Mouse (Mus musculus): ENCODE measurements around the gene Spag16. TPM values are rescaled to one million over a fixed set of nuclear protein-coding genes. Genes with fewer than 3 reads are reported as not detected.
A peak's percentile ranks its signal among the peaks of the same experiment; 100 is the strongest.

The Spag16 gene
- polyA plus RNA-seq, 1 experiment from 2014 or later, result 2.4 TPM

DNA sequence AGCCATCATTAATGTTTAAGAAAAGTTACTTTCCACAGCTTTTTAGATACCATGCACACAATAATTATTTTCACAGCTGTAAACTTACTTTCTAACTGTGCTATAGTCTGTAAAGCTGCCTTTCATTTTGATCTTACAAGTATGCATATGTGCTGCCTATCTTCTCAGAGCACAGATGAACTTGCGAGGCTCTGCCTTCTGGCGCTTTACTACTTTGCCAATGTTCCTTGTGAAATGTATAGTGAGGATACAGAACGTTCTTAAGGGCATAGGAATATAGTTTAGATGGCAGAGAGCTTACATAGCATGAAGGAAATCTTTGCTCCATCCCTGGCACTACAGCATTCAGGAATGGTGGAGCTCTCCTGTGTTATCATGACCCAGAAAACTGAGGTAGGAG lies 210.6 kb downstream of the Spag16 start:
- ATAC-seq (ENCODE audit: low read depth), result no peak

DNA sequence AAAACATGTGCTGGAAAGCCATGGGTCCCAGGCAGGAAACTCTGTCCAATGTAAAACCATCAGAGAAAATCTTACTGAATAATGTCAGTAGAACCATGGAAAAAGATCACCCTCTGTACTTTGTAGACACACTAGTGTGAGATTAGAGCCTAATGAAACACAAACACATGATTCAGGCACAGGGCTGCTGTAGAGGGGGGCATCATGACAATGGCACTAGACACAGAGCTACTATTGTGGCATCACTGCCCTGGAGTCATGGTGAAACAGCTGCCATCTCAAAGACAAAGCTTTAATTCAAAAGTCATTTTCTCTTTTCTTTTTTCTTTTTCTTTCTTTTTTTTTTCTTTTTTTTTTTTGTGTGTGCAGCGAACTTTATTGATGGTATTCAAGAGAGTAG lies 240.6 kb downstream of the Spag16 start:
- H3K4me2 ChIP-seq (ENCODE audit: low read depth, low read length), result no peak overlapping the region
- no peak for ATAC-seq (ENCODE audit: low read depth)

More for the DNA sequence above, 210.6 kb downstream of the Spag16 start:
- Histone ChIP-seq H3K4me1 (ENCODE audit: control insufficient read depth, insufficient read depth, low read length) (no peaks in the 10 kb centered on the region), H3K4me2 (ENCODE audit: low read depth, low read length) (no peak overlapping the region), H3K27ac (replicated peaks; ENCODE audit: low read depth, low read length) (no peak overlapping the region), H3K9me3 (ENCODE audit: control insufficient read depth, low read length) (no peaks in the 10 kb centered on the region), H3K27me3 (replicated peaks; ENCODE audit: control insufficient read depth, insufficient read depth, low read length) (no peaks in the 10 kb centered on the region), H3K4me3 (ENCODE audit: low read depth, low read length) (no peak overlapping the region), H3K36me3 (ENCODE audit: control insufficient read depth, insufficient read depth, low read length) (no peaks in the 10 kb centered on the region), H3K9ac (ENCODE audit: low read depth, low read length) (no peak overlapping the region)
- no peak for DNase-seq (ENCODE audit: low spot score)
- 85% methylated on average over 3 of the region's 3 CpGs for WGBS

DNA sequence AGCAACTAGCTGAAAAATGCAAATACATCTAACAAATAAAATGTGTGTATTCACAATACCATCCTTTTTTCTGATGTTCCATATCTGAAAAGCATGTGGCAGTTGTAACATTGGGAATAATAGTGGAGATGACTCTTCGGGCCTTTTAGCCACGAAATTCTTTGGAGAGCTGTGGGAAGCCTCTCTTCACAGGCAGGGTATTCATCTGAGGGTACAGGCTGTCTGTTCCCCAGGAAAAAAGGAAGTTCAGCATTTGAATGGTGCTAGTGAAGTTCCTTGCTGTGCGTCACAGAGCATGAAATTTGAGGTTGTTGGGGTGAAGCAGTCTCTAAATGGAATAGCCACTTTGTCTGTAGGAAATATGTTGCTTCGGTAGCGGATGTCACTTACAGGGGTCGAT lies 246.7 kb downstream of the Spag16 start:
- WGBS, result 34% methylated on average over 6 of the region's 6 CpGs

More for the DNA sequence above, 240.6 kb downstream of the Spag16 start:
- no peak for DNase-seq (ENCODE audit: low spot score)
- Histone ChIP-seq H3K27ac (replicated peaks; ENCODE audit: low read depth, low read length) (no peak overlapping the region), H3K4me3 (ENCODE audit: low read depth, low read length) (no peak overlapping the region), H3K4me1 (ENCODE audit: control insufficient read depth, insufficient read depth, low read length) (no peaks in the 10 kb centered on the region), H3K36me3 (ENCODE audit: control insufficient read depth, insufficient read depth, low read length) (no peaks in the 10 kb centered on the region), H3K27me3 (replicated peaks; ENCODE audit: control insufficient read depth, insufficient read depth, low read length) (no peaks in the 10 kb centered on the region), H3K9ac (ENCODE audit: low read depth, low read length) (no peak overlapping the region), H3K9me3 (ENCODE audit: control insufficient read depth, low read length) (no peaks in the 10 kb centered on the region)
- 43% methylated on average over 1 of the region's 1 CpGs for WGBS

DNA sequence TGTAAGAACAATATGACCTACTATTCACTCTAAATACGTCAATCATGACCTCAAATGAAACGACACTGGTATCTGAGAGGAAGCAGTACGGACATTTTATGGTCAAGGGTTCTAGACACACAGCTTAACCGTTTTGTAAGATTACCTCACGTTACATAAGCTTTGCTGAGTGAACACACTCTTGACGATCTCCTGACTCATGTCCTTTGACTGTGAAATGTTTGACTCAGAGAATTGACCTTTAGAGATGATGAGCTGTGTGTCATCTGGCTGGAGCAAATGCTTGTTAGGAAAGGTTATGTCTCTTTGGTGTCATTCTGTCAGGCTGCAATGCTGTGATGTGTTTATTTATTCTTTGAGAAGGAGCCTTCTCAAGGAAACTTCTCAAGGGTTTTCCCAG lies 252.0 kb downstream of the Spag16 start:
- 72% methylated on average over 6 of the region's 6 CpGs for WGBS
- DNase-seq (ENCODE audit: low spot score) (no peak), ATAC-seq (ENCODE audit: low read depth) (no peak)
- H3K4me3 ChIP-seq (ENCODE audit: low read depth, low read length), result no peak overlapping the region
- no peaks in the 10 kb centered on the region for H3K27me3 ChIP-seq (replicated peaks; ENCODE audit: control insufficient read depth, insufficient read depth, low read length)
- H3K27ac ChIP-seq (replicated peaks; ENCODE audit: low read depth, low read length), result no peak overlapping the region
- no peaks in the 10 kb centered on the region for H3K9me3 ChIP-seq (ENCODE audit: control insufficient read depth, low read length)
- no peak overlapping the region for H3K4me2 ChIP-seq (ENCODE audit: low read depth, low read length)
- H3K36me3 ChIP-seq (ENCODE audit: control insufficient read depth, insufficient read depth, low read length), result no peaks in the 10 kb centered on the region
- H3K4me1 ChIP-seq (ENCODE audit: control insufficient read depth, insufficient read depth, low read length), result no peaks in the 10 kb centered on the region
- H3K9ac ChIP-seq (ENCODE audit: low read depth, low read length), result no peak overlapping the region

More for the DNA sequence above, 246.7 kb downstream of the Spag16 start:
- no peaks in the 10 kb centered on the region for H3K9me3 ChIP-seq (ENCODE audit: control insufficient read depth, low read length)
- ATAC-seq (ENCODE audit: low read depth) (no peak), DNase-seq (ENCODE audit: low spot score) (no peak)
- H3K27ac ChIP-seq (replicated peaks; ENCODE audit: low read depth, low read length), result no peak overlapping the region
- no peak overlapping the region for H3K4me3 ChIP-seq (ENCODE audit: low read depth, low read length)
- H3K27me3 ChIP-seq (replicated peaks; ENCODE audit: control insufficient read depth, insufficient read depth, low read length), result no peaks in the 10 kb centered on the region
- no peak overlapping the region for H3K4me2 ChIP-seq (ENCODE audit: low read depth, low read length)
- no peaks in the 10 kb centered on the region for H3K4me1 ChIP-seq (ENCODE audit: control insufficient read depth, insufficient read depth, low read length)
- no peaks in the 10 kb centered on the region for H3K36me3 ChIP-seq (ENCODE audit: control insufficient read depth, insufficient read depth, low read length)
- H3K9ac ChIP-seq (ENCODE audit: low read depth, low read length), result no peak overlapping the region

DNA sequence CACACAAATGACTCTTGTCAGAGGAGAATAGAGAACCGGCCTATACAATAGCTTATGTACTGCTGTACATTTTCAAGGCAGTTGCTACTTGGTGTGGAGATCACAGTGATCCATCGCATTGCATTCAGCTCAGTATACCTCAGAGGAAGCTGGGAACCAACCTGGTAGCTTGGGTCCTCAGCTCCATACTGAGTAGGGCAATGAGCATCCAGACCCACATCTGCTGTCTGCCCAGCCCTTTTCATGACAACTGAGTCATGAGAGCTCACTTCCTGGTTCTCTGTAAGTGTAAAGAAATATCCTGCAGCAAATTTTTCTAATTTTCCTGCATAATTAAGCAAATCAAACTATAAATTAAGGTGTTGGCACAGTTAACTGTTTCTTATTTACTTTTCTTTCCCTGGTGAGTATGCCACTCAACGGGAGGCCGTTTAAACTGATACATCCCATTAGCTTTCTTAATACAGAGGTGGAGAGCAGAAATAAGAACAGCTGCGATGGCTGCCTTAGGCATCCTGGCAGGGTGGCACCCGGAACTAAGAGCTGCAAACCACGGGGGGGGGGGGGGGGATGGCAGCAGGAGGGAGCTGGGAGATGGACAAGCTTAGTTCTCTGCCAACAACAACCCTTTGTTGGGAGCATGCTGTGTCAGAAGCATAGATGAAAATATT lies 255.6 kb downstream of the Spag16 start:
- Histone ChIP-seq H3K27ac (replicated peaks; ENCODE audit: low read depth, low read length) (no peak overlapping the region), H3K4me3 (ENCODE audit: low read depth, low read length) (no peak overlapping the region), H3K4me2 (ENCODE audit: low read depth, low read length) (no peak overlapping the region), H3K27me3 (replicated peaks; ENCODE audit: control insufficient read depth, insufficient read depth, low read length) (no peaks in the 10 kb centered on the region), H3K9ac (ENCODE audit: low read depth, low read length) (no peak overlapping the region), H3K4me1 (ENCODE audit: control insufficient read depth, insufficient read depth, low read length) (no peaks in the 10 kb centered on the region), H3K9me3 (ENCODE audit: control insufficient read depth, low read length) (no peaks in the 10 kb centered on the region), H3K36me3 (ENCODE audit: control insufficient read depth, insufficient read depth, low read length) (no peaks in the 10 kb centered on the region)
- WGBS, result 55% methylated on average over 6 of the region's 7 CpGs
- DNase-seq (ENCODE audit: low spot score) (no peak), ATAC-seq (ENCODE audit: low read depth) (no peak)

DNA sequence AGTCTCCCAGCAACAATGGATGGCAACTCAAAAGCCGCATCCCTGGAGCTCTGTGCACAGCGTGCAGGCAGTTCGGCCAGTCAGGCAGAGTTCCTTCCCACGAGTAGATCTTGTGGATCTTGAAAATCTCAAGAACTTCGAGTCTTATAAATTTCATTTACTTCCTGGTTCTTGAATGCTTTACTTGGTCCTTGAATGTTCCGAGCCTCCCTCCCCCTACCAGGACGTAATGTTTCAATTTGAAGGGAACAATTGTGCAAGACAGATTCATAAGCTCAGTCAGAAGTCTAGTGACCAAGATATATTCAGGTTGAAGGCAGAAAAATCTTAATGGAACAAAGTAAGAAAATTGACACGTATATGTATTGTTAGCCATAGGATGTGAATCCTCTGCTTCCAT lies 277.9 kb downstream of the Spag16 start:
- no peak for DNase-seq (ENCODE audit: low spot score)
- Histone ChIP-seq H3K4me2 (ENCODE audit: low read depth, low read length) (no peak overlapping the region), H3K9me3 (ENCODE audit: control insufficient read depth, low read length) (no peaks in the 10 kb centered on the region), H3K27me3 (replicated peaks; ENCODE audit: control insufficient read depth, insufficient read depth, low read length) (no peaks in the 10 kb centered on the region), H3K4me3 (ENCODE audit: low read depth, low read length) (no peak overlapping the region), H3K9ac (ENCODE audit: low read depth, low read length) (no peak overlapping the region), H3K4me1 (ENCODE audit: control insufficient read depth, insufficient read depth, low read length) (no peaks in the 10 kb centered on the region), H3K27ac (replicated peaks; ENCODE audit: low read depth, low read length) (no peak overlapping the region), H3K36me3 (ENCODE audit: control insufficient read depth, insufficient read depth, low read length) (no peaks in the 10 kb centered on the region)
- WGBS, result 78% methylated on average over 8 of the region's 8 CpGs
- ATAC-seq (ENCODE audit: low read depth), result no peak

DNA sequence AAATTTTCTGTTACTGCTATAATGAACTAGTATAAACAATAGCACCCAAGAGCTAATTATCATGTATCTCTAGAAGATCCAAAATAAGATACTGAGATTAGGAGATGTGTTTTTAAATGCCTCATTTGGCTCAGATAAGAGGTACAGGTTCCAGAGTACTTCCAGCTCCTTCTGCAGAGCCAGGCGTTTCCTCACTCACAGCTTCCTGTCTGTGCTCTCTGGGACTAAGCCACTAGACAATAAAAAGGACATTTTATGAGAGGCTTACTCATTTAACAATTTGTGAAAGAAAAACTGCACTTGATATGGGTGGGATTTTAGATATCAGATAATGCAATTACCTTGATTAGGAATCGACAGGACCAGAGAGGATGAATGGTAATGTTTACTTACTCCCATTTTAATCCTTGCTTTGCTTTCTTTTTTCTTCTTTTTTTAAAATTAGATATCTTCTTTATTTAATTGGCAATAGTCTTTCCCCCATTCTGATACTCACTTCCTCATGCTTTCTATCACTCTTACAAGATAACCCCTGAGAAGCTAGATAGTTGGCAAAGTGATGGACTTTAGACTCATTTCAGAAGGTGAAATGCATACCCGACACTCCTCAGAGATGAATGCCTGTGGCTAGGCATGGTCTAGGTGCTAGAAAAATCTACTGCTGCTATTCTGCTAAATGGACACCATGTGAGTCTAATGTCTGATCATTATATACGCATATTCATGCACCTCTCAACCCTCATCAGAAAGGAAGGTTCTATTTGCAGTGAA lies 289.6 kb downstream of the Spag16 start:
- H3K4me2 ChIP-seq (ENCODE audit: low read depth, low read length), result no peak overlapping the region
- no peaks in the 10 kb centered on the region for H3K9me3 ChIP-seq (ENCODE audit: control insufficient read depth, low read length)
- no peak overlapping the region for H3K4me3 ChIP-seq (ENCODE audit: low read depth, low read length)
- no peak overlapping the region for H3K9ac ChIP-seq (ENCODE audit: low read depth, low read length)
- H3K36me3 ChIP-seq (ENCODE audit: control insufficient read depth, insufficient read depth, low read length), result no peaks in the 10 kb centered on the region
- WGBS, result 84% methylated on average over 4 of the region's 4 CpGs
- no peak overlapping the region for H3K27ac ChIP-seq (replicated peaks; ENCODE audit: low read depth, low read length)
- no peaks in the 10 kb centered on the region for H3K4me1 ChIP-seq (ENCODE audit: control insufficient read depth, insufficient read depth, low read length)
- no peaks in the 10 kb centered on the region for H3K27me3 ChIP-seq (replicated peaks; ENCODE audit: control insufficient read depth, insufficient read depth, low read length)
- DNase-seq (ENCODE audit: low spot score) (no peak), ATAC-seq (ENCODE audit: low read depth) (no peak)

DNA sequence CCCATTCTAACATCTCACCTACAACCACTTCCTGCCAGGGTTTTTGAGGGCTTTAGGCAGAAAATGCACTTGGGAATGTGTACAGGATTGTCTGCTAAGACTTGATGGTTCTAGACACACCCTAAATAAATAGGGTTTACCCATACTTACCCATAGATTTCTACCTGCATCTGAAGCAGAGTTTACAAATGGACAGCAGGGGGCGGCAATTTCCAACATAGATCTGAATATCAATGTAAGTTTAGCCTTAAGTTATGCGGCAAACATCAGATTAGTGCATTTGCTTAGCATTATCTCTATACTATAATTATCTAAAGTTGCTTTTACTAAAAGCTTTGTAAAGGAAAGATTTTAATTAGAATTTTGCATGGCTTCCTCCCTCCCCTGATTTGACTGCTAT lies 301.3 kb downstream of the Spag16 start:
- 47% methylated on average over 2 of the region's 2 CpGs for WGBS
- Histone ChIP-seq H3K4me1 (ENCODE audit: control insufficient read depth, insufficient read depth, low read length) (no peaks in the 10 kb centered on the region), H3K4me3 (ENCODE audit: low read depth, low read length) (no peak overlapping the region), H3K27ac (replicated peaks; ENCODE audit: low read depth, low read length) (no peak overlapping the region), H3K4me2 (ENCODE audit: low read depth, low read length) (no peak overlapping the region), H3K9me3 (ENCODE audit: control insufficient read depth, low read length) (no peaks in the 10 kb centered on the region), H3K9ac (ENCODE audit: low read depth, low read length) (no peak overlapping the region), H3K27me3 (replicated peaks; ENCODE audit: control insufficient read depth, insufficient read depth, low read length) (no peaks in the 10 kb centered on the region), H3K36me3 (ENCODE audit: control insufficient read depth, insufficient read depth, low read length) (no peaks in the 10 kb centered on the region)
- DNase-seq (ENCODE audit: low spot score) (peak; percentile 40), ATAC-seq (ENCODE audit: low read depth) (no peak)

DNA sequence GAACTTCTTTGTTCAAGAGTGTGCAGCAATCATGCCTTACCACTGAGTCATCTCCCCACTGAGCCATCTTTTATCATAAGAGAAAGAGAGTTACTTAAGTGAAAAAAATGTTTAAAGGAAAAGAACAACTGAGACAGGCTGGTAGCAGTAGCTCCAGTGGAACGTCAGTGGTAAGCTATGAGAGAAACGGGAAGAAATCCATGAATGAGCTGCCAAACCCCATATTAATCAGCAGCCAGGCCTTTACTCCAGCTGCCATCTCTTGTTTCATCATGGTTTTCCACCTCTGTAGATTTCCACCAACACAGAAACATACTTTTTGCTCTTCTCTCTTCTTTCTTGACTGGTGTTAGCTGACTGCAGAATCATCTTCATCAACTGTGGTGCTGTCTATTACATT lies 308.8 kb downstream of the Spag16 start:
- Histone ChIP-seq H3K36me3 (ENCODE audit: control insufficient read depth, insufficient read depth, low read length) (no peaks in the 10 kb centered on the region), H3K9ac (ENCODE audit: low read depth, low read length) (no peak overlapping the region), H3K27me3 (replicated peaks; ENCODE audit: control insufficient read depth, insufficient read depth, low read length) (no peaks in the 10 kb centered on the region), H3K4me3 (ENCODE audit: low read depth, low read length) (no peak overlapping the region), H3K27ac (replicated peaks; ENCODE audit: low read depth, low read length) (no peak overlapping the region), H3K4me1 (ENCODE audit: control insufficient read depth, insufficient read depth, low read length) (no peaks in the 10 kb centered on the region), H3K9me3 (ENCODE audit: control insufficient read depth, low read length) (no peaks in the 10 kb centered on the region), H3K4me2 (ENCODE audit: low read depth, low read length) (no peak overlapping the region)
- ATAC-seq (ENCODE audit: low read depth) (no peak), DNase-seq (ENCODE audit: low spot score) (no peak)
- 49% methylated on average over 2 of the region's 2 CpGs for WGBS

Data from embryonic facial prominence, embryonic 14.5 days (tissue).